Mouse (Mus musculus) testis, adult 2 months (tissue): Measurements from ENCODE around the gene Zfp462.

ENCODE experiments used
- CTCF ChIP-seq: fragments of 200-500 bp; IDR thresholded peaks from 2 replicates; pipeline ENCODE4 v1.5.1; 2012; ENCODE audit warnings: low read depth, mild to moderate bottlenecking, inconsistent platforms, low read length, moderate library complexity; ENCODE audit not compliant: control insufficient read depth, insufficient read depth, insufficient replicate concordance
- POLR2A ChIP-seq: fragments of 200-500 bp; IDR thresholded peaks from 2 replicates; pipeline ENCODE4 v1.6.1; 2012; ENCODE audit warnings: low read depth, mild to moderate bottlenecking, inconsistent platforms, low read length, moderate library complexity; ENCODE audit not compliant: control insufficient read depth

- TF ChIP-seq POLR2A (no peak), CTCF (no peak)
These were observed 180.3 kb downstream of the Zfp462 start for GRCm38 (mm10) chr4:55125048-55125737.
